Mouse (Mus musculus) liver, adult 2 months (tissue): ENCODE measurements around the gene Slc7a11.
"Not testable (repeated sequence)": the region's sequence is repeated elsewhere in the genome, so short reads cannot be mapped to it uniquely, and the experiment has no call there.

Experiments
- CTCF ChIP-seq: fragments of 200-500 bp; IDR thresholded peaks from 2 replicates; pipeline ENCODE4 v1.5.1; 2011; ENCODE audit warnings: low read depth, low read length, control low read depth
- POLR2A ChIP-seq: fragments of 200-500 bp; IDR thresholded peaks from 2 replicates; pipeline ENCODE4 v1.6.1; 2011; ENCODE audit warnings: low read length, control low read depth; ENCODE audit not compliant: insufficient read depth; ENCODE audit errors: extremely low read depth

DNA sequence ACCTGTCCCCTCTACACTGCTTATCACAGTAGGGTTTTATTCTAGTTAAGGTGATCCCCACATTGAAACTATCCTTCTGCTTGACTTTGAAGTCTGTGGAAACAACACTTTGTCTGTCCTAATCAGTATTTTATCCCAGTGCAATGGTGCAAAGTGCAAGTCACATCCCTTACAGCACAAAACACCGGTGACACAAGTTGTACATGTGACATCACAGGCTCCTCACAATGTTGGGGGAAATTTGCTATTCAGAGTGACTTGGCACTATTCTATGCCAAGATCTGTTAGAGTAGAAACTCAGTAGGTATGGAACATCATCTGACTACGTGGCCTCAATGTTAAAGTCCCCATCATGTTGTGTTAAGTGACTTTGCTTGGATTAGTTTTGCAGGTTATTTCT is 7.0 kb downstream of the Slc7a11 start:
- not testable (repeated sequence) for TF ChIP-seq POLR2A, CTCF
